Mouse (Mus musculus): ENCODE measurements around the gene Hoxb8. TPM values are rescaled to one million over a fixed set of nuclear protein-coding genes. Genes with fewer than 3 reads are reported as not detected.
A peak's percentile ranks its signal among the peaks of the same experiment; 100 is the strongest.

Gene Hoxb8
- polyA plus RNA-seq, 1 experiment from 2014 or later = 0.62 TPM

DNA sequence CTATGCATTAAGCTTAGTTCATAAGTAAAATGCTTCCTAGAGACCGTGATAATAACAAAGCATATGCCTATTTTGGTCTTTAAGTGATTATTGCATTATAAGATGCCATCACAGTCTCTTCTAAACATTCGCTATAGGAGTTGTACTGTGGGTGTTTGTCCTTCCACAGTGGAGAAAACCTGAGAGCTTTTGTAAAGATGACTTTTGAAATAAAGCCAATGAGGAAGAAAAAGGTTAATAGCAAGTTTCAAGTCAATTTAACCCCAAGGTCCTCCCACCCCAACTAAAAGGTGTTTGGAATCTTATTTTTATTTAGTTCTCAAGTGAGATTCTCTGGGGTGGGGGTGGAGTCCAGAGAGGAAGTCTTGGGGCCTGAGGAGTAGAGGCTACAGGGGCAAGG is 31.4 kb downstream of the Hoxb8 start:
- no peak overlapping the region for H3K4me3 ChIP-seq (ENCODE audit: low read depth, low read length)
- peaks cover 100% of the 10 kb centered on the region for H3K27me3 ChIP-seq (replicated peaks; ENCODE audit: control insufficient read depth, insufficient read depth, low read length)
- no peaks in the 10 kb centered on the region for H3K9me3 ChIP-seq (ENCODE audit: control insufficient read depth, low read length)
- no peak overlapping the region for H3K27ac ChIP-seq (ENCODE audit: low read depth, low read length)
- peaks cover 15% of the 10 kb centered on the region for H3K4me1 ChIP-seq (replicated peaks; ENCODE audit: control insufficient read depth, insufficient read depth, low read length)
- DNase-seq (ENCODE audit: low spot score) = no peak
- ATAC-seq (replicated peaks; ENCODE audit: low FRiP score) = no peak
- no peaks in the 10 kb centered on the region for H3K36me3 ChIP-seq (ENCODE audit: control insufficient read depth, insufficient read depth, low read length)
- WGBS = 42% methylated on average over 2 of the region's 2 CpGs
- H3K9ac ChIP-seq (ENCODE audit: low read depth, low read length) = peak overlapping the region; percentile 12; the same call in 1 of the 2 replicates
- H3K4me2 ChIP-seq = peak overlapping the region; percentile 63

DNA sequence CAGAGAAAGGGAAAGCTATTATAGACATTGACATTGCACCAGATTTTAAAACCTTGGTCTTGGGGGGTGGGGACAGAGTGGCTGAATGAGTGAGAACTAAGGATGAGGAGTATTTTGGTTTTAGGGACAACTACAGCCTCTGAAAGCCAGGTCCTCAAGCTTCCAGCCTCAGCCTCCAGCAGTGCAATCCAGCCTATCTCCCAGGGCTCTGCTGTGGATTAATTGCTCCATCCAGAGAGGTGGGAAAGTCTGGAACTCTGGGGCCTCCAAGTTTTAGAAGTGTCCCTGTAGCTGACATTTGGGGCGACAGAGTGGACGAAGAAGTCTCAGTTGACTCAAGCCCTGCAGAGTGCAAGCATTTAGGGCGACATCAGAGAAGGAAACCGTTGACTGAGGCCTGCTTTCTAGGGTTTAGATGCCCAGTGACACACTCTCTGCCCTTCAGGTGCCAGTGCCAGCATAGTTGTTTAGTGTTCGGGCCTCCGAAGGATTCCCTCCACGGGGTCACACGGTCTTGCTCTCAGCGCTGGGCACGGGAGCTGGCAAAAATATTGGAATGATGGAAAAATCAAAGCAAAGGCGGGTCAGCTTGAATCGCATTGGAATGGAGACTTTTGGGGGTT is 32.2 kb downstream of the Hoxb8 start:
- 17% methylated on average over 12 of the region's 12 CpGs for WGBS
- ATAC-seq (replicated peaks; ENCODE audit: low FRiP score) (no peak), DNase-seq (ENCODE audit: low spot score) (no peak)
- Histone ChIP-seq H3K4me2 (peak overlapping the region; percentile 69), H3K4me1 (replicated peaks; ENCODE audit: control insufficient read depth, insufficient read depth, low read length) (peaks cover 15% of the 10 kb centered on the region), H3K9ac (ENCODE audit: low read depth, low read length) (0 out of 2 replicates have a peak overlapping the region, but pooled peaks have one; percentile 8), H3K9me3 (ENCODE audit: control insufficient read depth, low read length) (no peaks in the 10 kb centered on the region), H3K36me3 (ENCODE audit: control insufficient read depth, insufficient read depth, low read length) (no peaks in the 10 kb centered on the region), H3K4me3 (ENCODE audit: low read depth, low read length) (peak overlapping the region; percentile 45), H3K27me3 (replicated peaks; ENCODE audit: control insufficient read depth, insufficient read depth, low read length) (peaks cover 100% of the 10 kb centered on the region), H3K27ac (ENCODE audit: low read depth, low read length) (peak overlapping the region; percentile 74)

DNA sequence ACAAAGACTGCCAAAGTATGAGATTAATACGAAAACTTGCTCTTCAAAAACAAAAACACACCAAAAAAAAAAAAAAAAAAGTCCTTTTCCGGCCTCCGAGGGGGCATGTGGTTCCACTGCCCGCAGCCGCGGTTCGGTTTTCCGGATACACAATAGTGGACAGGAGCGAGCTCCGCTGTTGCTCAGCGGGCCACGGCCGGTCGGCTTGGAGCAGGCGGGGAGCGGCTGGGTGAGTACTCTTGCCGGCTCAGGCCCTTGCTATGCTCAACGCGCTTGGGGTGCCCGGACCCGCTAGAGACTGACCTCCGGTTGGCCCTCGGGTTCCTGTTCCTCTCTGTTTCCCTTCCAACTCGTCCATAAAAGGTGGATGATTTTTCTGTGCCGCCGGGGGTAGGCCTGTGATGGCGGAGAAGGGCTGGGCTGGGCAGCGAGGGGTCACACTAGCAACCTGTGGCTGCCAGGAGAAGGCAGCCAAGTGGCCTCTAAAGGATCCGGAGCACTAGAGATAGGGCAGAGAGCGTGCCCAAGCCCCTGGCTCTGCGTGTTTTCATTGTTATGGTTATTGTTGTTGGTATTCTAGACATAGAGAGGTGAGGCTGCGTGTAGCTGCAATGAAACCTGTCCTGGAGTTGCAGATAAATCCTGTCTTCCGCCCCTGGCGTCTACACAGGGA is 33.1 kb downstream of the Hoxb8 start:
- peak overlapping the region; percentile 69 for H3K4me2 ChIP-seq
- peaks cover 100% of the 10 kb centered on the region for H3K27me3 ChIP-seq (replicated peaks; ENCODE audit: control insufficient read depth, insufficient read depth, low read length)
- H3K36me3 ChIP-seq (ENCODE audit: control insufficient read depth, insufficient read depth, low read length) = no peaks in the 10 kb centered on the region
- H3K9ac ChIP-seq (ENCODE audit: low read depth, low read length) = peak overlapping the region; percentile 60
- DNase-seq (ENCODE audit: low spot score) (no peak), ATAC-seq (replicated peaks; ENCODE audit: low FRiP score) (no peak)
- no peaks in the 10 kb centered on the region for H3K9me3 ChIP-seq (ENCODE audit: control insufficient read depth, low read length)
- peak overlapping the region; percentile 74 for H3K27ac ChIP-seq (ENCODE audit: low read depth, low read length)
- peak overlapping the region; percentile 45 for H3K4me3 ChIP-seq (ENCODE audit: low read depth, low read length)
- H3K4me1 ChIP-seq (replicated peaks; ENCODE audit: control insufficient read depth, insufficient read depth, low read length) = peaks cover 15% of the 10 kb centered on the region
- WGBS = 3% methylated on average over 34 of the region's 34 CpGs

- 15% methylated on average over 5 of the region's 5 CpGs for WGBS
Measured at GRCm38 (mm10) chr11:96315344-96315681, 33.6 kb downstream of the Hoxb8 start.

GRCm38 (mm10) chr11:96316696-96317607 is 35.2 kb downstream of the Hoxb8 start:
- Histone ChIP-seq H3K4me2 (peak overlapping the region; percentile 69), H3K9me3 (ENCODE audit: control insufficient read depth, low read length) (no peaks in the 10 kb centered on the region), H3K36me3 (ENCODE audit: control insufficient read depth, insufficient read depth, low read length) (no peaks in the 10 kb centered on the region), H3K27ac (ENCODE audit: low read depth, low read length) (no peak overlapping the region), H3K4me3 (ENCODE audit: low read depth, low read length) (peak overlapping the region; percentile 51; the same call in 1 of the 2 replicates), H3K4me1 (replicated peaks; ENCODE audit: control insufficient read depth, insufficient read depth, low read length) (peaks cover 8% of the 10 kb centered on the region; the same call in 1 of the 2 replicates), H3K9ac (ENCODE audit: low read depth, low read length) (peak overlapping the region; percentile 26; the same call in 1 of the 2 replicates), H3K27me3 (replicated peaks; ENCODE audit: control insufficient read depth, insufficient read depth, low read length) (peaks cover 98% of the 10 kb centered on the region)
- WGBS = 18% methylated on average over 18 of the region's 18 CpGs
- DNase-seq (ENCODE audit: low spot score) (no peak), ATAC-seq (replicated peaks; ENCODE audit: low FRiP score) (no peak)

More at GRCm38 (mm10) chr11:96315344-96315681, 33.6 kb downstream of the Hoxb8 start:
- H3K4me1 ChIP-seq (replicated peaks; ENCODE audit: control insufficient read depth, insufficient read depth, low read length) = peaks cover 15% of the 10 kb centered on the region
- ATAC-seq (replicated peaks; ENCODE audit: low FRiP score) (no peak), DNase-seq (ENCODE audit: low spot score) (no peak)
- peak overlapping the region; percentile 69 for H3K4me2 ChIP-seq
- H3K9ac ChIP-seq (ENCODE audit: low read depth, low read length) = peak overlapping the region; percentile 60
- H3K27me3 ChIP-seq (replicated peaks; ENCODE audit: control insufficient read depth, insufficient read depth, low read length) = peaks cover 100% of the 10 kb centered on the region
- no peaks in the 10 kb centered on the region for H3K36me3 ChIP-seq (ENCODE audit: control insufficient read depth, insufficient read depth, low read length)
- H3K4me3 ChIP-seq (ENCODE audit: low read depth, low read length) = peak overlapping the region; percentile 45
- H3K9me3 ChIP-seq (ENCODE audit: control insufficient read depth, low read length) = no peaks in the 10 kb centered on the region
- H3K27ac ChIP-seq (ENCODE audit: low read depth, low read length) = peak overlapping the region; percentile 74

GRCm38 (mm10) chr11:96317608-96318367 is 36.1 kb downstream of the Hoxb8 start, which contains the start of gene Hoxb4:
Gene Hoxb4 (plus strand): TSS chr11:96318267.
- no peak for DNase-seq (ENCODE audit: low spot score)
- Histone ChIP-seq H3K9ac (ENCODE audit: low read depth, low read length) (peak within 1 kb of the TSS; percentile 67), H3K36me3 (ENCODE audit: control insufficient read depth, insufficient read depth, low read length) (no peaks in the 10 kb centered on the region), H3K27ac (ENCODE audit: low read depth, low read length) (peak within 1 kb of the TSS; percentile 83), H3K4me1 (replicated peaks; ENCODE audit: control insufficient read depth, insufficient read depth, low read length) (peaks cover 8% of the 10 kb centered on the region; the same call in 1 of the 2 replicates), H3K4me2 (peak within 1 kb of the TSS; percentile 69), H3K27me3 (replicated peaks; ENCODE audit: control insufficient read depth, insufficient read depth, low read length) (peaks cover 98% of the 10 kb centered on the region), H3K4me3 (ENCODE audit: low read depth, low read length) (peak within 1 kb of the TSS; percentile 51), H3K9me3 (ENCODE audit: control insufficient read depth, low read length) (no peaks in the 10 kb centered on the region)
- no peak for ATAC-seq (replicated peaks; ENCODE audit: low FRiP score)
- 5% methylated on average over 28 of the region's 28 CpGs for WGBS

GRCm38 (mm10) chr11:96318368-96319070 is 36.8 kb downstream of the Hoxb8 start:
- no peaks in the 10 kb centered on the region for H3K36me3 ChIP-seq (ENCODE audit: control insufficient read depth, insufficient read depth, low read length)
- WGBS = under 1% methylated on average over 36 of the region's 45 CpGs
- ATAC-seq (replicated peaks; ENCODE audit: low FRiP score) (peak; percentile 31; the same call in 1 of the 2 replicates), DNase-seq (ENCODE audit: low spot score) (no peak)
- H3K4me2 ChIP-seq = peak overlapping the region; percentile 69
- H3K27ac ChIP-seq (ENCODE audit: low read depth, low read length) = peak overlapping the region; percentile 83
- peaks cover 98% of the 10 kb centered on the region for H3K27me3 ChIP-seq (replicated peaks; ENCODE audit: control insufficient read depth, insufficient read depth, low read length)
- H3K9me3 ChIP-seq (ENCODE audit: control insufficient read depth, low read length) = no peaks in the 10 kb centered on the region
- H3K4me3 ChIP-seq (ENCODE audit: low read depth, low read length) = peak overlapping the region; percentile 51
- peaks cover 8% of the 10 kb centered on the region; the same call in 1 of the 2 replicates for H3K4me1 ChIP-seq (replicated peaks; ENCODE audit: control insufficient read depth, insufficient read depth, low read length)
- peak overlapping the region; percentile 67 for H3K9ac ChIP-seq (ENCODE audit: low read depth, low read length)
